Mouse (Mus musculus): Measurements from ENCODE around the gene Gadd45a. TPM values are rescaled to one million over a fixed set of nuclear protein-coding genes. Genes with fewer than 3 reads are reported as not detected.
"Not testable (repeated sequence)": the region's sequence is repeated elsewhere in the genome, so short reads cannot be mapped to it uniquely, and the experiment has no call there.

Gene Gadd45a
- polyA plus RNA-seq, 1 experiment from 2014 or later, result 17.7 TPM

GRCm38 (mm10) chr6:67029312-67029950, 7.8 kb downstream of the Gadd45a start:
- H3K9me3 ChIP-seq, result no peaks in the 10 kb centered on the region
- H3K4me1 ChIP-seq, result peaks cover 9% of the 10 kb centered on the region
- H3K36me3 ChIP-seq (replicated peaks), result no peaks in the 10 kb centered on the region
- 0 out of 2 replicates have a peak, but pooled peaks cover 4% of the 10 kb centered on the region for H3K27me3 ChIP-seq (replicated peaks)
- 30% methylated on average over 5 of the region's 5 CpGs for WGBS
- H3K4me3 ChIP-seq, result no peak overlapping the region
- no peak for ATAC-seq (replicated peaks)
- no peak overlapping the region for H3K4me2 ChIP-seq
- H3K9ac ChIP-seq, result no peak overlapping the region
- no peak overlapping the region for H3K27ac ChIP-seq

GRCm38 (mm10) chr6:67027438-67028142, 9.7 kb downstream of the Gadd45a start:
- H3K9ac ChIP-seq, result no peak overlapping the region
- H3K4me2 ChIP-seq, result no peak overlapping the region
- no peak for ATAC-seq (replicated peaks)

GRCm38 (mm10) chr6:67026661-67027060, 10.6 kb downstream of the Gadd45a start:
- no peak for ATAC-seq (replicated peaks)
- H3K9ac ChIP-seq, result no peak overlapping the region
- 0 out of 2 replicates have a peak, but pooled peaks cover 4% of the 10 kb centered on the region for H3K27me3 ChIP-seq (replicated peaks)
- 80% methylated on average over 3 of the region's 3 CpGs for WGBS
- peaks cover 5% of the 10 kb centered on the region; the same call in 1 of the 2 replicates for H3K4me1 ChIP-seq
- H3K4me2 ChIP-seq, result no peak overlapping the region
- no peaks in the 10 kb centered on the region for H3K9me3 ChIP-seq
- no peak overlapping the region for H3K27ac ChIP-seq
- H3K4me3 ChIP-seq, result no peak overlapping the region
- no peaks in the 10 kb centered on the region for H3K36me3 ChIP-seq (replicated peaks)

More at GRCm38 (mm10) chr6:67027438-67028142, 9.7 kb downstream of the Gadd45a start:
- H3K4me1 ChIP-seq, result peaks cover 5% of the 10 kb centered on the region; the same call in 1 of the 2 replicates
- no peaks in the 10 kb centered on the region for H3K9me3 ChIP-seq
- 0 out of 2 replicates have a peak, but pooled peaks cover 4% of the 10 kb centered on the region for H3K27me3 ChIP-seq (replicated peaks)
- no peaks in the 10 kb centered on the region for H3K36me3 ChIP-seq (replicated peaks)
- no peak overlapping the region for H3K27ac ChIP-seq
- no peak overlapping the region for H3K4me3 ChIP-seq
- WGBS, result 85% methylated on average over 9 of the region's 9 CpGs

GRCm38 (mm10) chr6:67023729-67024128, 13.5 kb downstream of the Gadd45a start:
- Histone ChIP-seq H3K27ac (no peak overlapping the region), H3K9me3 (no peaks in the 10 kb centered on the region), H3K4me2 (no peak overlapping the region), H3K4me3 (no peak overlapping the region), H3K9ac (no peak overlapping the region), H3K4me1 (no peaks in the 10 kb centered on the region), H3K36me3 (replicated peaks) (no peaks in the 10 kb centered on the region), H3K27me3 (replicated peaks) (no peaks in the 10 kb centered on the region)
- 74% methylated on average over 4 of the region's 4 CpGs for WGBS
- no peak for ATAC-seq (replicated peaks)

- no peak overlapping the region for H3K4me3 ChIP-seq
- no peak overlapping the region for H3K9ac ChIP-seq
- H3K36me3 ChIP-seq (replicated peaks), result no peaks in the 10 kb centered on the region
- no peak for ATAC-seq (replicated peaks)
- no peaks in the 10 kb centered on the region for H3K27me3 ChIP-seq (replicated peaks)
- H3K4me1 ChIP-seq, result no peaks in the 10 kb centered on the region
- WGBS, result 84% methylated on average over 5 of the region's 5 CpGs
- H3K27ac ChIP-seq, result no peak overlapping the region
- no peak overlapping the region for H3K4me2 ChIP-seq
- H3K9me3 ChIP-seq, result no peaks in the 10 kb centered on the region
These were observed 15.9 kb downstream of the Gadd45a start for GRCm38 (mm10) chr6:67021308-67021707.

GRCm38 (mm10) chr6:67019001-67019400, 18.3 kb downstream of the Gadd45a start:
- WGBS, result 87% methylated on average over 7 of the region's 7 CpGs
- not testable (repeated sequence) for H3K27ac ChIP-seq; H3K9ac ChIP-seq; H3K9me3 ChIP-seq; H3K4me3 ChIP-seq; ATAC-seq (replicated peaks); H3K27me3 ChIP-seq (replicated peaks); H3K4me1 ChIP-seq; H3K36me3 ChIP-seq (replicated peaks); H3K4me2 ChIP-seq

GRCm38 (mm10) chr6:67018365-67018764, 18.9 kb downstream of the Gadd45a start:
- no peak overlapping the region for H3K27ac ChIP-seq
- H3K4me2 ChIP-seq, result no peak overlapping the region

GRCm38 (mm10) chr6:67016520-67017111, 20.6 kb downstream of the Gadd45a start:
- 85% methylated on average over 7 of the region's 7 CpGs for WGBS
- Histone ChIP-seq H3K4me1 (no peaks in the 10 kb centered on the region), H3K27ac (no peak overlapping the region), H3K9ac (no peak overlapping the region), H3K4me3 (no peak overlapping the region), H3K27me3 (replicated peaks) (no peaks in the 10 kb centered on the region), H3K36me3 (replicated peaks) (no peaks in the 10 kb centered on the region), H3K4me2 (no peak overlapping the region), H3K9me3 (no peaks in the 10 kb centered on the region)
- no peak for ATAC-seq (replicated peaks)

More at GRCm38 (mm10) chr6:67018365-67018764, 18.9 kb downstream of the Gadd45a start:
- Histone ChIP-seq H3K36me3 (replicated peaks) (no peaks in the 10 kb centered on the region), H3K27me3 (replicated peaks) (no peaks in the 10 kb centered on the region), H3K9me3 (no peaks in the 10 kb centered on the region), H3K9ac (no peak overlapping the region), H3K4me1 (no peaks in the 10 kb centered on the region), H3K4me3 (no peak overlapping the region)
- 62% methylated on average over 4 of the region's 4 CpGs for WGBS
- ATAC-seq (replicated peaks), result no peak

GRCm38 (mm10) chr6:67015739-67016519, 21.3 kb downstream of the Gadd45a start:
- Histone ChIP-seq H3K4me1 (0 out of 2 replicates have a peak, but pooled peaks cover under 1% of the 10 kb centered on the region), H3K9me3 (no peaks in the 10 kb centered on the region), H3K9ac (no peak overlapping the region), H3K4me3 (no peak overlapping the region), H3K4me2 (no peak overlapping the region), H3K36me3 (replicated peaks) (no peaks in the 10 kb centered on the region), H3K27ac (no peak overlapping the region), H3K27me3 (replicated peaks) (no peaks in the 10 kb centered on the region)
- ATAC-seq (replicated peaks), result no peak
- WGBS, result 89% methylated on average over 8 of the region's 8 CpGs

GRCm38 (mm10) chr6:67014679-67015075, 22.6 kb downstream of the Gadd45a start:
- no peak overlapping the region for H3K27ac ChIP-seq
- H3K4me1 ChIP-seq, result peaks cover 4% of the 10 kb centered on the region; the same call in 1 of the 2 replicates
- H3K27me3 ChIP-seq (replicated peaks), result no peaks in the 10 kb centered on the region
- no peak for ATAC-seq (replicated peaks)
- H3K4me2 ChIP-seq, result no peak overlapping the region
- no peaks in the 10 kb centered on the region for H3K36me3 ChIP-seq (replicated peaks)
- H3K9ac ChIP-seq, result no peak overlapping the region
- no peaks in the 10 kb centered on the region for H3K9me3 ChIP-seq
- WGBS, result 92% methylated on average over 1 of the region's 1 CpGs
- H3K4me3 ChIP-seq, result no peak overlapping the region

GRCm38 (mm10) chr6:67013949-67014678, 23.1 kb downstream of the Gadd45a start:
- peaks cover 4% of the 10 kb centered on the region; the same call in 1 of the 2 replicates for H3K4me1 ChIP-seq
- no peaks in the 10 kb centered on the region for H3K36me3 ChIP-seq (replicated peaks)
- H3K27me3 ChIP-seq (replicated peaks), result no peaks in the 10 kb centered on the region
- no peak for ATAC-seq (replicated peaks)
- H3K4me3 ChIP-seq, result no peak overlapping the region
- H3K9ac ChIP-seq, result no peak overlapping the region
- H3K9me3 ChIP-seq, result no peaks in the 10 kb centered on the region
- 91% methylated on average over 9 of the region's 9 CpGs for WGBS
- H3K27ac ChIP-seq, result no peak overlapping the region
- H3K4me2 ChIP-seq, result no peak overlapping the region

All from midbrain, embryonic 15.5 days (tissue).